8 mouse cellular contexts compared by ENCODE assay signal in the genomic region with DNA sequence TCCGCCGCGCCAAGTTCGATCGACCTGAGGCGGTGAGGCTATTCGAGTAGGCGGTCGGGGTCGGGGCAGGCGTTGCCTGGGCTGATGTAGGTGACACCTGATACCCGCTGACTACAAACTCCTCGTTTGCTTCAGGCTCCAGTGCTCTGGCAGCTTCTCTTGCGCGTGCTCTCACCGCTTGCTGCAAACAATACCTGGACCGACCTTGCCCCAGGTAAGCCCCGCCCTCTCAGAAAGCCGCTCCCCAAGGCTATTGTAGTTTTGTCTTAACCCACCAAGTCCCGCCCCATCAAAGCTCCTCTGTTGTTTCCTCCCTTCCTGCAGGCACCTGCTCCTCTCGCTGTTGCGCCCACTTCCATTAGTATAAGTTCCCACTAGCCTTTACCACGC. TPM values are rescaled to one million over a fixed set of nuclear protein-coding genes. Genes with fewer than 3 reads are reported as not detected.
DNase-seq lines count a peak whose midpoint lies in the region; ATAC-seq and TF ChIP-seq lines count a peak whose summit lies in the region.

No protein-coding gene starts in this region.

- under 1% methylated on average over 23 of the region's 23 CpGs for WGBS in embryonic facial prominence, embryonic 15.5 days
- WGBS in limb, embryonic 13.5 days, result under 1% methylated on average over 23 of the region's 23 CpGs
- 0% methylated on average over 23 of the region's 23 CpGs for WGBS in stomach, postnatal 0 days

- H3K9me3 ChIP-seq in megakaryocyte, embryonic 14.5 days, result no peaks in the 10 kb centered on the region
- H3K9me3 ChIP-seq in embryonic facial prominence, embryonic 15.5 days (replicated peaks), result no peaks in the 10 kb centered on the region
- no peaks in the 10 kb centered on the region for H3K9me3 ChIP-seq in limb, embryonic 13.5 days
- H3K9me3 ChIP-seq in stomach, postnatal 0 days (ENCODE audit: control insufficient read depth, low read length), result no peaks in the 10 kb centered on the region

- TF ChIP-seq CTCF in stomach, postnatal 0 days (IDR thresholded peaks at IDR 0.05; ENCODE audit: low read depth), result no peak

- peak overlapping the region; percentile 69 for H3K27ac ChIP-seq in embryonic facial prominence, embryonic 15.5 days (replicated peaks)
- no peak overlapping the region for H3K27ac ChIP-seq in limb, embryonic 13.5 days
- 0 out of 2 replicates have a peak overlapping the region, but pooled peaks have one; percentile 36 for H3K27ac ChIP-seq in stomach, postnatal 0 days (replicated peaks)

- peak overlapping the region; percentile 89 for H3K4me2 ChIP-seq in embryonic facial prominence, embryonic 15.5 days (replicated peaks)
- peak overlapping the region; percentile 90 for H3K4me2 ChIP-seq in limb, embryonic 13.5 days (replicated peaks)
- H3K4me2 ChIP-seq in stomach, postnatal 0 days (replicated peaks; ENCODE audit: low read depth), result peak overlapping the region; percentile 90

- H3K36me3 ChIP-seq in megakaryocyte, embryonic 14.5 days (replicated peaks; ENCODE audit: low read length), result peaks cover 33% of the 10 kb centered on the region
- no peaks in the 10 kb centered on the region for H3K36me3 ChIP-seq in embryonic facial prominence, embryonic 15.5 days
- peaks cover 15% of the 10 kb centered on the region for H3K36me3 ChIP-seq in limb, embryonic 13.5 days
- no peaks in the 10 kb centered on the region for H3K36me3 ChIP-seq in stomach, postnatal 0 days (ENCODE audit: control insufficient read depth, insufficient read depth, low read length)

- peak overlapping the region; percentile 12; the same call in 1 of the 2 replicates for H3K9ac ChIP-seq in embryonic facial prominence, embryonic 15.5 days
- H3K9ac ChIP-seq in limb, embryonic 13.5 days, result peak overlapping the region; percentile 69
- peak overlapping the region; percentile 49 for H3K9ac ChIP-seq in stomach, postnatal 0 days (ENCODE audit: low read length)

- H3K27me3 ChIP-seq in megakaryocyte, embryonic 14.5 days (replicated peaks), result peaks cover 14% of the 10 kb centered on the region
- H3K27me3 ChIP-seq in embryonic facial prominence, embryonic 15.5 days, result peaks cover 5% of the 10 kb centered on the region; the same call in 1 of the 2 replicates
- H3K27me3 ChIP-seq in limb, embryonic 13.5 days, result peaks cover 26% of the 10 kb centered on the region
- no peaks in the 10 kb centered on the region for H3K27me3 ChIP-seq in stomach, postnatal 0 days (ENCODE audit: control insufficient read depth, insufficient read depth, low read length)

- TF ChIP-seq EP300 in stomach, postnatal 0 days (optimal IDR thresholded peaks at IDR 0.05), result no peak

- peak overlapping the region; percentile 97 for H3K4me3 ChIP-seq in megakaryocyte, embryonic 14.5 days (replicated peaks)
- peak overlapping the region; percentile 74 for H3K4me3 ChIP-seq in embryonic facial prominence, embryonic 15.5 days (replicated peaks)
- H3K4me3 ChIP-seq in limb, embryonic 13.5 days, result peak overlapping the region; percentile 65
- peak overlapping the region; percentile 51 for H3K4me3 ChIP-seq in stomach, postnatal 0 days (ENCODE audit: low read depth, low read length)

- no peak for DNase-seq in stomach, postnatal 0 days (ENCODE audit: low spot score)
- no peak for DNase-seq in cerebellum, adult 9-10 months
- DNase-seq in cerebellum, adult 11-12 months, result no peak

- peaks cover 50% of the 10 kb centered on the region for H3K4me1 ChIP-seq in megakaryocyte, embryonic 14.5 days
- H3K4me1 ChIP-seq in embryonic facial prominence, embryonic 15.5 days, result peaks cover 41% of the 10 kb centered on the region
- H3K4me1 ChIP-seq in limb, embryonic 13.5 days, result peaks cover 30% of the 10 kb centered on the region
- H3K4me1 ChIP-seq in stomach, postnatal 0 days (replicated peaks; ENCODE audit: control insufficient read depth, insufficient read depth), result peaks cover 7% of the 10 kb centered on the region; the same call in 1 of the 2 replicates

- no peak for ATAC-seq in megakaryocyte, adult 5-6 weeks (ENCODE audit: poor library complexity, severe bottlenecking)
- 0 out of 2 replicates have a peak, but pooled peaks have one; percentile 3 for ATAC-seq in embryonic facial prominence, embryonic 15.5 days (ENCODE audit: insufficient number of reproducible peaks, low FRiP score, low TSS enrichment, low read depth)
- no peak for ATAC-seq in limb, embryonic 13.5 days (ENCODE audit: low FRiP score, low read depth)
- ATAC-seq in stomach, postnatal 0 days (ENCODE audit: low FRiP score, low TSS enrichment), result peak; percentile 22
- ATAC-seq in megakaryocyte progenitor cell, adult 5-6 weeks (replicated peaks; ENCODE audit: poor library complexity), result no peak

RNA-seq across cellular contexts. Expression of a gene that starts 0.3 kb away (rescaled TPM):
- 2.0 and 7.6 TPM in 2 replicates for polyA plus RNA-seq in megakaryocyte, embryonic 14.5 days (2012; ENCODE audit: insufficient read depth, low replicate concordance)
- total RNA-seq in megakaryocyte, adult 5-6 weeks (2015), result 3.6 and 3.7 TPM in 2 replicates
- 12.3 and 13.0 TPM in 2 replicates for total RNA-seq in megakaryocyte, adult 5-6 weeks (2017)
- 29.6 and 36.8 TPM in 2 replicates for polyA plus RNA-seq in embryonic facial prominence, embryonic 15.5 days (2015; fragmentation: Nextera tagmentation; extraction: Ambion mirVana)
- polyA plus RNA-seq in limb, embryonic 13.5 days (2015; fragmentation: Nextera tagmentation; extraction: Ambion mirVana), result 35.5 and 36.6 TPM in 2 replicates
- 5.7 and 6.0 TPM in 2 replicates for polyA plus RNA-seq in stomach, postnatal 0 days (2015; fragmentation: Nextera tagmentation; extraction: Ambion mirVana)
- 5.2 and 5.3 TPM in 2 replicates for total RNA-seq in megakaryocyte progenitor cell, adult 5-6 weeks (2015)
- 14.6 and 17.8 TPM in 2 replicates for total RNA-seq in megakaryocyte progenitor cell, adult 5-6 weeks (2017)

RNA-seq across cellular contexts. Expression of a gene that starts 10.4 kb away (rescaled TPM):
- polyA plus RNA-seq in megakaryocyte, embryonic 14.5 days (2012; ENCODE audit: insufficient read depth, low replicate concordance), result 12.3 and 39.8 TPM in 2 replicates
- 2,464 and 2,556 TPM in 2 replicates for total RNA-seq in megakaryocyte, adult 5-6 weeks (2015)
- total RNA-seq in megakaryocyte, adult 5-6 weeks (2017), result 1,998 and 2,176 TPM in 2 replicates
- polyA plus RNA-seq in embryonic facial prominence, embryonic 15.5 days (2015; fragmentation: Nextera tagmentation; extraction: Ambion mirVana), result 436 and 462 TPM in 2 replicates
- polyA plus RNA-seq in limb, embryonic 13.5 days (2015; fragmentation: Nextera tagmentation; extraction: Ambion mirVana), result 147 and 154 TPM in 2 replicates
- 585 and 865 TPM in 2 replicates for polyA plus RNA-seq in stomach, postnatal 0 days (2015; fragmentation: Nextera tagmentation; extraction: Ambion mirVana)
- 139 and 158 TPM in 2 replicates for total RNA-seq in megakaryocyte progenitor cell, adult 5-6 weeks (2015)
- 126 and 150 TPM in 2 replicates for total RNA-seq in megakaryocyte progenitor cell, adult 5-6 weeks (2017)

RNA-seq across cellular contexts. Expression of a gene that starts 16.5 kb away (rescaled TPM):
- 6.1 and 14.4 TPM in 2 replicates for polyA plus RNA-seq in megakaryocyte, embryonic 14.5 days (2012; ENCODE audit: insufficient read depth, low replicate concordance)
- 0.38 and 2.0 TPM in 2 replicates for total RNA-seq in megakaryocyte, adult 5-6 weeks (2015)
- total RNA-seq in megakaryocyte, adult 5-6 weeks (2017), result 2.1 TPM in 1 of 2 replicates, not detected in the other
- 150 and 162 TPM in 2 replicates for polyA plus RNA-seq in embryonic facial prominence, embryonic 15.5 days (2015; fragmentation: Nextera tagmentation; extraction: Ambion mirVana)
- polyA plus RNA-seq in limb, embryonic 13.5 days (2015; fragmentation: Nextera tagmentation; extraction: Ambion mirVana), result 70.0 and 70.4 TPM in 2 replicates
- 106 and 112 TPM in 2 replicates for polyA plus RNA-seq in stomach, postnatal 0 days (2015; fragmentation: Nextera tagmentation; extraction: Ambion mirVana)
- 0.77 and 1.1 TPM in 2 replicates for total RNA-seq in megakaryocyte progenitor cell, adult 5-6 weeks (2015)
- total RNA-seq in megakaryocyte progenitor cell, adult 5-6 weeks (2017), result 0.57 and 1.2 TPM in 2 replicates

RNA-seq across cellular contexts. Expression of a gene that starts 29.2 kb away (rescaled TPM):
- not detected in 2 replicates for polyA plus RNA-seq in megakaryocyte, embryonic 14.5 days (2012; ENCODE audit: insufficient read depth, low replicate concordance)
- 0.69 TPM in 1 of 2 replicates, not detected in the other for total RNA-seq in megakaryocyte, adult 5-6 weeks (2015)
- not detected in 2 replicates for total RNA-seq in megakaryocyte, adult 5-6 weeks (2017)
- 17.0 and 17.5 TPM in 2 replicates for polyA plus RNA-seq in embryonic facial prominence, embryonic 15.5 days (2015; fragmentation: Nextera tagmentation; extraction: Ambion mirVana)
- 21.2 and 23.4 TPM in 2 replicates for polyA plus RNA-seq in limb, embryonic 13.5 days (2015; fragmentation: Nextera tagmentation; extraction: Ambion mirVana)
- polyA plus RNA-seq in stomach, postnatal 0 days (2015; fragmentation: Nextera tagmentation; extraction: Ambion mirVana), result 4.2 and 4.6 TPM in 2 replicates
- 0.17 TPM in 1 of 2 replicates, not detected in the other for total RNA-seq in megakaryocyte progenitor cell, adult 5-6 weeks (2015)
- total RNA-seq in megakaryocyte progenitor cell, adult 5-6 weeks (2017), result 0.12 TPM in 1 of 2 replicates, not detected in the other

RNA-seq across cellular contexts. Expression of a gene that starts 58.5 kb away (rescaled TPM):
- polyA plus RNA-seq in megakaryocyte, embryonic 14.5 days (2012; ENCODE audit: insufficient read depth, low replicate concordance), result 120 and 145 TPM in 2 replicates
- 32.0 and 35.5 TPM in 2 replicates for total RNA-seq in megakaryocyte, adult 5-6 weeks (2015)
- 14.5 and 21.4 TPM in 2 replicates for total RNA-seq in megakaryocyte, adult 5-6 weeks (2017)
- polyA plus RNA-seq in embryonic facial prominence, embryonic 15.5 days (2015; fragmentation: Nextera tagmentation; extraction: Ambion mirVana), result 14.7 and 15.6 TPM in 2 replicates
- 17.8 and 18.7 TPM in 2 replicates for polyA plus RNA-seq in limb, embryonic 13.5 days (2015; fragmentation: Nextera tagmentation; extraction: Ambion mirVana)
- polyA plus RNA-seq in stomach, postnatal 0 days (2015; fragmentation: Nextera tagmentation; extraction: Ambion mirVana), result 4.9 and 5.3 TPM in 2 replicates
- 61.2 and 66.3 TPM in 2 replicates for total RNA-seq in megakaryocyte progenitor cell, adult 5-6 weeks (2015)
- 32.4 TPM in 2 replicates for total RNA-seq in megakaryocyte progenitor cell, adult 5-6 weeks (2017)

Comparison
In these comparisons a context has a peak if more than half of its experiments do, and no peak if none do; other contexts are left out.
1. ATAC-seq: peak in embryonic facial prominence, embryonic 15.5 days (single experiment) and stomach, postnatal 0 days (single experiment); none in megakaryocyte, adult 5-6 weeks (single experiment), limb, embryonic 13.5 days (single experiment) and megakaryocyte progenitor cell, adult 5-6 weeks (single experiment).
2. H3K9ac ChIP-seq: peak in every context shown above with its lines; median percentile 69 in limb, embryonic 13.5 days; 49 in stomach, postnatal 0 days; 12 in embryonic facial prominence, embryonic 15.5 days.
3. Peak in every context shown above with its lines, with median percentiles within 50 percentile points of each other: H3K4me3 ChIP-seq and H3K4me2 ChIP-seq.